Mouse (Mus musculus) embryonic facial prominence, embryonic 12.5 days (tissue): Measurements from ENCODE around the gene Rassf2. TPM values are rescaled to one million over a fixed set of nuclear protein-coding genes. Genes with fewer than 3 reads are reported as not detected.

Experiments used
- ATAC-seq: fragments of 200-750 bp; cut with Nextera tagmentation; 2 replicates; pipeline ENCODE4 v1.8.0; 2017; ENCODE audit not compliant: insufficient number of reproducible peaks, insufficient read depth, low FRiP score, low TSS enrichment
- H3K27ac ChIP-seq: fragments of 300-500 bp; sonication (generic); 2 replicates; pipeline ENCODE4 v1.5.1; 2016; ENCODE audit warnings: mild to moderate bottlenecking
- H3K27me3 ChIP-seq: fragments of 300-500 bp; sonication (generic); 2 replicates; pipeline ENCODE4 v1.6.1; 2016; ENCODE audit warnings: mild to moderate bottlenecking, moderate library complexity
- H3K36me3 ChIP-seq: fragments of 300-500 bp; sonication (generic); 2 replicates; pipeline ENCODE4 v1.6.1; 2016; ENCODE audit warnings: mild to moderate bottlenecking
- H3K4me1 ChIP-seq: fragments of 300-500 bp; sonication (generic); 2 replicates; pipeline ENCODE4 v1.6.1; 2016
- H3K4me2 ChIP-seq: fragments of 300-500 bp; sonication (generic); replicated peaks from 2 replicates; pipeline ENCODE4 v1.6.1; 2016; ENCODE audit warnings: mild to moderate bottlenecking, moderate library complexity
- H3K4me3 ChIP-seq: fragments of 300-500 bp; sonication (generic); 2 replicates; pipeline ENCODE4 v1.5.1; 2016; ENCODE audit warnings: mild to moderate bottlenecking
- H3K9ac ChIP-seq: fragments of 300-500 bp; sonication (generic); 2 replicates; pipeline ENCODE4 v1.6.1; 2016; ENCODE audit warnings: mild to moderate bottlenecking, moderate library complexity
- H3K9me3 ChIP-seq: fragments of 300-500 bp; sonication (generic); 2 replicates; pipeline ENCODE4 v1.6.1; 2016; ENCODE audit warnings: mild to moderate bottlenecking, moderate library complexity
- WGBS: fragments of 180-500 bp; shearing (Covaris S2); methylation state at CpG from one replicate; pipeline ENCODE4 v1.1.7; 2016; 5-methylcytosine and 5-hydroxymethylcytosine counted together
- polyA plus RNA-seq: library from polyadenylated mRNA; unstranded; fragments of >200 nt; fragmentation: Nextera tagmentation; extraction: Ambion mirVana; gene quantifications from 2 replicates; pipeline ENCODE4 v1.2.1, GENCODE M21; 2016

Rassf2 gene
- polyA plus RNA-seq, 1 experiment from 2014 or later: 8.5 TPM

DNA sequence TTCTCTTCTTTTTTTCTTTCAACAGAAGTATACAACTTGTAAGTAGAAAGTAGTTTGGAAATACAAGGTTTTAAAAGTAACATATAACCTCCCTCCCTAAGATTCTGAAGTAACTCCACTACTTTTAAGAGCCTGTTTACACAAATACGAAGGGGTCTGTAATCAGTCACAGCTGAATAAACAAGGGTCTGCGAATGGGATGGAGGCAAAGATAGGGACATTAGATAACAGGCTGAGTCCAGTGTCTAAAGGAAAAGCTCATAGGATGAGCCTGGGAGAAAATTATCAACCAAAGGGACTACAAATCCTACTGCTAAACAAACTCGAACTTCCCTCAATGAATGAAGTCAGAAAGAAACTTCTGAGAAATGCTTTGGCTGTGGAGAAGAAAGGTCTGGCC is 19.9 kb upstream of the Rassf2 start:
- Histone ChIP-seq H3K27me3 (no peaks in the 10 kb centered on the region), H3K4me3 (no peak overlapping the region), H3K9me3 (no peaks in the 10 kb centered on the region), H3K36me3 (peaks cover 4% of the 10 kb centered on the region), H3K4me2 (no peak overlapping the region), H3K9ac (no peak overlapping the region), H3K4me1 (peaks cover 6% of the 10 kb centered on the region; the same call in 1 of the 2 replicates), H3K27ac (no peak overlapping the region)
- ATAC-seq: no peak
- WGBS: 9% methylated on average over 3 of the region's 3 CpGs

- Histone ChIP-seq H3K36me3 (peaks cover 3% of the 10 kb centered on the region), H3K9me3 (no peaks in the 10 kb centered on the region), H3K9ac (no peak overlapping the region), H3K27me3 (no peaks in the 10 kb centered on the region), H3K27ac (no peak overlapping the region), H3K4me3 (no peak overlapping the region), H3K4me2 (no peak overlapping the region), H3K4me1 (peaks cover 6% of the 10 kb centered on the region; the same call in 1 of the 2 replicates)
- no peak for ATAC-seq
- WGBS: 50% methylated on average over 3 of the region's 3 CpGs
Measured at GRCm38 (mm10) chr2:132049491-132049890, 19.4 kb upstream of the Rassf2 start.

- H3K36me3 ChIP-seq: no peaks in the 10 kb centered on the region
- 83% methylated on average over 11 of the region's 11 CpGs for WGBS
- H3K9me3 ChIP-seq: no peaks in the 10 kb centered on the region
- no peak overlapping the region for H3K27ac ChIP-seq
- ATAC-seq: no peak
- no peak overlapping the region for H3K4me2 ChIP-seq
- H3K4me3 ChIP-seq: no peak overlapping the region
- no peak overlapping the region for H3K9ac ChIP-seq
- no peaks in the 10 kb centered on the region for H3K27me3 ChIP-seq
- peaks cover 10% of the 10 kb centered on the region for H3K4me1 ChIP-seq
Measured at GRCm38 (mm10) chr2:132048143-132048772, 18.2 kb upstream of the Rassf2 start.

- Histone ChIP-seq H3K4me1 (peaks cover 15% of the 10 kb centered on the region), H3K27ac (no peak overlapping the region), H3K4me2 (no peak overlapping the region), H3K9ac (no peak overlapping the region), H3K4me3 (no peak overlapping the region), H3K9me3 (no peaks in the 10 kb centered on the region), H3K36me3 (no peaks in the 10 kb centered on the region), H3K27me3 (no peaks in the 10 kb centered on the region)
- WGBS: 77% methylated on average over 4 of the region's 4 CpGs
- no peak for ATAC-seq
Measured at GRCm38 (mm10) chr2:132047364-132047763, 17.3 kb upstream of the Rassf2 start.

DNA sequence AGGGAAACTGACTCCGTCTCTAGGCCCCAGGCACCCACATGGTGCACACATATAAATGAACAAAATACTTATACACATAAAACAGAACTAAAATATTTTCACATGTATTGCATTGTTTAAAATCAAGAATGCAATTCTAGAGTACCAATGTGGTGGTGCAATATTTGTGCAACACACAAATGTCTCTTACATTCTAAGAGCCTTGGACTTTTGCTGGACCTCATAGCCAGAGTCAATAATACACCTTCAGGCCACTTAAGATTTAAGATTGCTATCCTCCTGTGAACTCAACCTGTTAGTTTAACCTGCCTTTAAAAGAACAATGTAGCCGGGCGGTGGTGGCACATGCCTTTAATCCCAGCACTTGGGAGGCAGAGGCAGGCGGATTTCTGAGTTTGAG is 16.6 kb upstream of the Rassf2 start:
- peaks cover 15% of the 10 kb centered on the region for H3K4me1 ChIP-seq
- H3K4me2 ChIP-seq: no peak overlapping the region
- no peak overlapping the region for H3K4me3 ChIP-seq
- no peak overlapping the region for H3K27ac ChIP-seq
- H3K36me3 ChIP-seq: no peaks in the 10 kb centered on the region
- H3K27me3 ChIP-seq: no peaks in the 10 kb centered on the region
- WGBS: 91% methylated on average over 4 of the region's 4 CpGs
- no peaks in the 10 kb centered on the region for H3K9me3 ChIP-seq
- no peak overlapping the region for H3K9ac ChIP-seq
- ATAC-seq: no peak

DNA sequence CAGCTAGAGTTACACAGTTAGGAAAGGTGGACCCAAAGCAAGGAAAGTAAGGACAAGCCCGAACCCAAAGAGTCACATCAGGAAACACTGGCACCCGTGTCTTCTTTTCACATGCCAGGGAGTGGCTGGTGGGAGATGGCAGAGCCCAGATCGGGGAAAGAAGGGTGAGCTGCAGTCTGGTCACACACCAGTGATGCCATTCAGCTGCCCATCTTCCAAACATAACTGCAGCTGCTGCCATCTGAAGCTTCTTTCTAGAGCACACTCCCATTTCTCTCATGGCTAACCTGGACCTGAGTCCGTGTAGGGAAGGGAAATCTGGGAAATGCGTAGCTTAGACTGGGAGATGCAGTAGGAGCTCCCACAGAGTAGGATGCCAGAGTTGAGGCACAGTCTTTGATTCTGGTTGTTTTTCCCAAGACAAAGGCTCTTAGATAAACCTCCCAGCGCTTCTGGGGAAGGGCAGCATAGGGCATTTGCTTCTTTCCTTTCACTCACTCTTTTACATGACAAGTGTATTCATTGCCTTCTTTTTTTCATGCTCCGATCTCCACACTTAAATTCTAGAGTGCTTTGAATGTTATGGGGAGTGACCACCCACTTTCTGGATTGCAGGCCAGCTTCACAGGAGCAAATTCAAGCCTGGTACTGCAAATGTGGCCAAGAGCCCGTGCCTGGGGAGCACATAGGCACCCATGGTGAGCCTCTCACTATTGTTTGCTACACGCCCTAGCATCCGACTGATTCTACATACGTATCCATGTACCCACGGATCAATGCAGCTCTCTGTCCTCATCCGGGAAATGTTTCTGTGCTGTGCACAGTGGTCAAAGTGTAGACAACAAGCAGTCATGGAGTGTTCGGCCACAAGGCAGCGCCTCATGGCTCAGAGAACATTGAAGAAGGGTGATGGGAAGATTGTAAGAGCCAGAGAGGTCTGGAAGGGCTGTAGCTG is 14.5 kb upstream of the Rassf2 start:
- H3K4me1 ChIP-seq: peaks cover 9% of the 10 kb centered on the region
- no peaks in the 10 kb centered on the region for H3K27me3 ChIP-seq
- ATAC-seq: no peak
- H3K4me2 ChIP-seq: no peak overlapping the region
- no peaks in the 10 kb centered on the region for H3K9me3 ChIP-seq
- H3K36me3 ChIP-seq: no peaks in the 10 kb centered on the region
- H3K4me3 ChIP-seq: no peak overlapping the region
- no peak overlapping the region for H3K9ac ChIP-seq
- 72% methylated on average over 15 of the region's 15 CpGs for WGBS
- no peak overlapping the region for H3K27ac ChIP-seq

- 20% methylated on average over 13 of the region's 13 CpGs for WGBS
- Histone ChIP-seq H3K9ac (no peak overlapping the region), H3K4me1 (peaks cover 9% of the 10 kb centered on the region), H3K4me2 (peak overlapping the region; percentile 28; the same call in 1 of the 2 replicates), H3K36me3 (no peaks in the 10 kb centered on the region), H3K9me3 (no peaks in the 10 kb centered on the region), H3K4me3 (no peak overlapping the region), H3K27me3 (no peaks in the 10 kb centered on the region), H3K27ac (peak overlapping the region; percentile 77)
- ATAC-seq: peak; percentile 42
Measured at GRCm38 (mm10) chr2:132043101-132043621, 13.1 kb upstream of the Rassf2 start.

DNA sequence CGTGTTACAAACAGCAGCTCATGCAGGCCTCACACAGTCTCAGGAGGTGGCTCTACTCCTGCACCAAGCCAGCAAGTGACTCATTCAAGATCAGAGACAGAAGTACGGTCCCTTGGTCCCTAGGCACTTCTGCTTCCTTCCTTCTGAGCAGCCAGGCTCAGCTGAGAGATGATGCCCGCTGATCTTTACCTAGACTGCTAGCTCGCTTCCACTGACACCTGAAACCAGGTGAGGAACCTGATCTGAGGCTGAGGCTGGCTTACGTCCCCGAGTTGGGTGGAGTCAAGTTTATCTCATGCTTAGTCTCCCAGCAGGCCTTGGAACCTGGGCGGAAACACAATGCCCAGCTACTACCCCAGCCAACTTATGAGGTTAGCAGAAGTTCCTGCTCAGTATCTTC is 9.8 kb upstream of the Rassf2 start:
- no peak for ATAC-seq

DNA sequence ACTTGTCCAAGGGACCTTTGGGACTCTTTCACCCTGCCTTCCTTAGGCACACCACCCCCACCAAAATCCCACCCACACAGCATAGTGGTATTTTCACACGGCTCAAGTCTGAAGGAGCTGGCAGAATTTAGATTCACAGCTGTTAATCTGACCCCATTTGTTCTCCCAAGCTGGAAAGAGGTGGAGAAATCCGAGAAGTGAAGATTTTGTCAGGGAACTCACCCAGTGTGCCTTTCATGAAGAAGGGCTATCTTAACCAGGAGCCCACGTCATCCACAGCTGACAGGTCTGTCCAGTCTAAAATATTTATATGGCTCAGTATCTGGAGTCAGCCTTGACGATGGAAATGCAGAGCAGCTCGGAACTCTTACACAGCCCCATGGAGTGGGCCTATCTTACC is 6.3 kb upstream of the Rassf2 start:
- H3K4me1 ChIP-seq: no peaks in the 10 kb centered on the region
- no peaks in the 10 kb centered on the region for H3K36me3 ChIP-seq
- no peak for ATAC-seq
- H3K27me3 ChIP-seq: no peaks in the 10 kb centered on the region
- no peak overlapping the region for H3K27ac ChIP-seq
- H3K4me2 ChIP-seq: no peak overlapping the region
- no peak overlapping the region for H3K9ac ChIP-seq
- 67% methylated on average over 5 of the region's 5 CpGs for WGBS
- no peaks in the 10 kb centered on the region for H3K9me3 ChIP-seq
- no peak overlapping the region for H3K4me3 ChIP-seq

More for the DNA sequence above, 9.8 kb upstream of the Rassf2 start:
- Histone ChIP-seq H3K27ac (no peak overlapping the region), H3K9me3 (no peaks in the 10 kb centered on the region), H3K36me3 (no peaks in the 10 kb centered on the region), H3K9ac (no peak overlapping the region), H3K27me3 (no peaks in the 10 kb centered on the region), H3K4me3 (no peak overlapping the region), H3K4me1 (peaks cover 9% of the 10 kb centered on the region), H3K4me2 (no peak overlapping the region)
- WGBS: 54% methylated on average over 7 of the region's 7 CpGs

DNA sequence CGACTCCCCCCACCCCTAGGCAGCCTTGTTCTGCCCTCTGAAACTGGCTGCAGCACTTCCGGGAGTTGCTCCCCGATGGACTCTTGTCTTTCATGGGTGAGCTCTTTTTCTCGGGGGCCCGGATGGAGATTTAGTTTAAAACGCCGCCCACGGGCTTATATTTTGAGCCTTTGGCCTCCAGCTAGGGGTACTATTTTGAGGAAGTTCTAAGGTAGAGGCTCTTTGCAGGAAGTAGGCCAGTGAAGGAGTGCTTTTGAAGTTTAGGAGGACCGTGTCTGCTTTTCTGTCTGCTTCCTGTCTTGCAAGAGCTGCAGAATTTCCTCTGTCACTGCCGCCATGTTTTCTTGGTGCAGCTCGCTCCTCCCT is 5.4 kb upstream of the Rassf2 start:
- Histone ChIP-seq H3K9me3 (no peaks in the 10 kb centered on the region), H3K9ac (no peak overlapping the region), H3K4me2 (no peak overlapping the region), H3K27me3 (no peaks in the 10 kb centered on the region), H3K4me3 (no peak overlapping the region), H3K4me1 (peaks cover 7% of the 10 kb centered on the region), H3K27ac (no peak overlapping the region), H3K36me3 (no peaks in the 10 kb centered on the region)
- no peak for ATAC-seq
- 58% methylated on average over 11 of the region's 11 CpGs for whole genome bisulfite sequencing

DNA sequence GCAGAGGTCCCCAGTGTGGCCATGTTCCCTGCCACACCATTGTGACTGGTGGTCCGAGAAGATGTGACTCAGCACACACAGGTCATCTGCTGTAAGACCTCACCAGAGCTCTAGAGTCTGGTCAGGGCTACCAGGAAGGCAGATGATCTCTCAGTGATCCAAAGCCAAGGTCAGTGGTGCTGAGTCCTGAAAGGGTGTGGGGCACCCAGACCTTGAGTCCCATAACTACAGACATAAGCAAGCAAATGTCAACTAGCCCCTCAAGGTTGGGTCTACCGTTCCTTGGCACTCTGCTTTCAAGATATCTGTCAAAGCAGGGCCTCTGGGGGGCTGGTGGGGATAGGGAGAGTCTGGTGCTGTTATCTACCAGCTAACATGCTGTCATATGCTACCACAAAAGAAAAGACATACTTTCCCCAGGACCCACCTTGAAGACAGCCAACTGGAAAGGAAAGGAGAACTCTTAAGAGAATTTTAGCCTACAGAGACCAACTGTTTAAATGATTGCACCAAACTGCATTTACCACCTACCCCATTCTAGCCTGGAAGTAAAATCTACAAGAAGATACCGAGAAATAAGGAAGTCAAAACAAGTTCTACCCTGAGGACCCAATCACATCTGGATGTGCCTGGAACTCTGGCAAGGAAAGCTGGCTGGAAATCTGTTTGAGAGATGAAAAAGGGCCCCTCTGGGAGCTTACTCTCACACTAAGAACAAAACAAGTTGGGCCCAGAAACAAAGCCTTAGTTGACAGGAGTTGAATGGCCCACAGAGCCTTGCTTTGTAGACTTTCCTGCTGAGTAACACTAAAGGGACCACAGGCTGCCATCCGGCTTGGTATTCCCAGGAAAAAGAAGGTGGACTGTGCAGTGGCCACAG is 4.8 kb upstream of the Rassf2 start:
- no peak overlapping the region for H3K4me3 ChIP-seq
- H3K9ac ChIP-seq: no peak overlapping the region
- no peak overlapping the region for H3K27ac ChIP-seq
- peaks cover 1% of the 10 kb centered on the region; the same call in 1 of the 2 replicates for H3K27me3 ChIP-seq
- no peak for ATAC-seq
- peaks cover 7% of the 10 kb centered on the region for H3K4me1 ChIP-seq
- H3K36me3 ChIP-seq: no peaks in the 10 kb centered on the region
- WGBS: 60% methylated on average over 4 of the region's 4 CpGs
- no peaks in the 10 kb centered on the region for H3K9me3 ChIP-seq
- no peak overlapping the region for H3K4me2 ChIP-seq
